Mouse (Mus musculus): ENCODE data around the gene Synpo2l. TPM values are rescaled to one million over a fixed set of nuclear protein-coding genes. Genes with fewer than 3 reads are reported as not detected.
A peak's percentile ranks its signal among the peaks of the same experiment; 100 is the strongest.

Synpo2l gene
- polyA plus RNA-seq, 1 experiment from 2014 or later = 0.41 TPM

- no peak overlapping the region for H3K4me3 ChIP-seq (replicated peaks)
- peaks cover 73% of the 10 kb centered on the region for H3K36me3 ChIP-seq
- no peaks in the 10 kb centered on the region for H3K27me3 ChIP-seq
- H3K4me2 ChIP-seq = no peak overlapping the region
- no peaks in the 10 kb centered on the region for H3K9me3 ChIP-seq (replicated peaks)
- H3K4me1 ChIP-seq (replicated peaks) = peaks cover 30% of the 10 kb centered on the region
- H3K27ac ChIP-seq = no peak overlapping the region
- 77% methylated on average over 4 of the region's 4 CpGs for WGBS (ENCODE audit: insufficient replicate concordance)
- DNase-seq (no peak), ATAC-seq (ENCODE audit: low read depth) (no peak)
- no peak overlapping the region for H3K9ac ChIP-seq
Observed at GRCm38 (mm10) chr14:20677906-20678305, 9.8 kb upstream of the Synpo2l start.

DNA sequence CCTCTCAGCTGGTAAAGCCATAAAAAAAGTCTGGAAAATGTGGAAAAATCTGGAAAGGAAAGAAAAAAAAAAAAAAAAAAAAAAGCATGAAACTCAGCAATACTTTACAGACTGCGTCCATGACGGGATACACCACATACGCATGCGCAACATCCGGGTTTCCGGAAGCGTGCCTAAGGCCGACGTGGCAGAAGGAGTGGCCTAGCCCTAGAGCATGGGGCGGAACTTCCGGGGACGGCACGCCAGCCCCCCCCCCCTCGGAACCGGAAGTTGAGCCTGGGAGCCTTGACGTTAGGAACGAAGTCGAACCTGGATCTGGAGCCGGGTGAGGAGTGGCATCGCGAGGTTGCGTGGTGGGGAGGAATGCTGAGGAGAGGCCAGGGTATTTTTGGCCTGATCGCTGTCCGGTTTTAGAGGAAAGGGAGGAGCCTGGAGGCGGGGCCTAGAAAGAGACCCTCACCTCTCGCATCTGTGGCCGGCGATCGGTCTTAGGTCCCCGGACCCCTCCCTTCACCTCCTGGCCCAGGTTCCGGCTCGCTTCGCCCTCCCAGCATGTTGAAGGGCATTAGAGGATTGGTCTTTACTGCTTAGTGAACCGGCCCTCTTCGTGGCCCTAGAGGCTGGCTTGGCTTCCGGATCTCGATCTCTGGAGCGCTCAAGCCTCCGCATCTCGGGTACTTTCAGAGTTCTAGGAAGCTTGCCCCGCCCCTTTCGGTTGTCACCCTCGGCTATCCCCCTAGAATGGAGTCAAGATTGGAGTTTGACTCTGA, 6.1 kb upstream of the Synpo2l start, which contains the start of gene Sec24c:
Gene Sec24c, plus strand, starts transcription at position 245 of the 770 bp plus-strand sequence.
- H3K4me1 ChIP-seq (replicated peaks) = peaks cover 25% of the 10 kb centered on the region
- peak within 1 kb of the TSS; percentile 90 for H3K4me2 ChIP-seq
- peak within 1 kb of the TSS; percentile 90 for H3K27ac ChIP-seq
- H3K9me3 ChIP-seq (replicated peaks) = no peaks in the 10 kb centered on the region
- H3K36me3 ChIP-seq = peaks cover 37% of the 10 kb centered on the region
- WGBS (ENCODE audit: insufficient replicate concordance) = under 1% methylated on average over 43 of the region's 43 CpGs
- H3K27me3 ChIP-seq = peaks cover 12% of the 10 kb centered on the region
- peak within 1 kb of the TSS; percentile 94 for H3K4me3 ChIP-seq (replicated peaks)
- peak; percentile 97 for DNase-seq
- ATAC-seq (ENCODE audit: low read depth) = peak; percentile 96
- H3K9ac ChIP-seq = peak within 1 kb of the TSS; percentile 86

- Histone ChIP-seq H3K4me3 (replicated peaks) (peak overlapping the region; percentile 94), H3K36me3 (peaks cover 31% of the 10 kb centered on the region), H3K4me2 (peak overlapping the region; percentile 70), H3K9ac (peak overlapping the region; percentile 53), H3K4me1 (replicated peaks) (peaks cover 25% of the 10 kb centered on the region), H3K27ac (peak overlapping the region; percentile 72), H3K9me3 (replicated peaks) (no peaks in the 10 kb centered on the region), H3K27me3 (peaks cover 17% of the 10 kb centered on the region)
- ATAC-seq (ENCODE audit: low read depth) = peak; percentile 71
- 10% methylated on average over 13 of the region's 13 CpGs for WGBS (ENCODE audit: insufficient replicate concordance)
- DNase-seq = no peak
Observed at GRCm38 (mm10) chr14:20673735-20674063, 5.5 kb upstream of the Synpo2l start.

- Histone ChIP-seq H3K9ac (no peak overlapping the region), H3K9me3 (replicated peaks) (no peaks in the 10 kb centered on the region), H3K27ac (peak overlapping the region; percentile 72), H3K4me3 (replicated peaks) (no peak overlapping the region), H3K4me1 (replicated peaks) (peaks cover 25% of the 10 kb centered on the region), H3K27me3 (peaks cover 24% of the 10 kb centered on the region), H3K36me3 (peaks cover 24% of the 10 kb centered on the region), H3K4me2 (no peak overlapping the region)
- ATAC-seq (ENCODE audit: low read depth) (no peak), DNase-seq (peak; percentile 38)
- WGBS (ENCODE audit: insufficient replicate concordance) = 86% methylated on average over 2 of the region's 2 CpGs
Observed at GRCm38 (mm10) chr14:20672990-20673389, 4.8 kb upstream of the Synpo2l start.

GRCm38 (mm10) chr14:20667469-20667868, 685 bp downstream of the Synpo2l start:
- no peak for DNase-seq
- no peak overlapping the region for H3K4me3 ChIP-seq (replicated peaks)
- ATAC-seq (ENCODE audit: low read depth) = no peak
- no peak overlapping the region for H3K4me2 ChIP-seq
- 67% methylated on average over 1 of the region's 1 CpGs for WGBS (ENCODE audit: insufficient replicate concordance)
- H3K9me3 ChIP-seq (replicated peaks) = no peaks in the 10 kb centered on the region
- H3K4me1 ChIP-seq (replicated peaks) = peaks cover 5% of the 10 kb centered on the region; the same call in 1 of the 2 replicates
- H3K27me3 ChIP-seq = peaks cover 73% of the 10 kb centered on the region
- H3K27ac ChIP-seq = no peak overlapping the region
- no peak overlapping the region for H3K9ac ChIP-seq
- H3K36me3 ChIP-seq = no peaks in the 10 kb centered on the region

- H3K27ac ChIP-seq = no peak overlapping the region
- no peak overlapping the region for H3K4me3 ChIP-seq (replicated peaks)
- ATAC-seq (ENCODE audit: low read depth) = no peak
- WGBS (ENCODE audit: insufficient replicate concordance) = 30% methylated on average over 3 of the region's 3 CpGs
- H3K4me1 ChIP-seq (replicated peaks) = peaks cover 16% of the 10 kb centered on the region
- no peak overlapping the region for H3K4me2 ChIP-seq
- H3K27me3 ChIP-seq = peaks cover 77% of the 10 kb centered on the region
- H3K9me3 ChIP-seq (replicated peaks) = no peaks in the 10 kb centered on the region
- no peak for DNase-seq
- H3K36me3 ChIP-seq = no peaks in the 10 kb centered on the region
- no peak overlapping the region for H3K9ac ChIP-seq
Observed at GRCm38 (mm10) chr14:20664436-20664835, 3.7 kb downstream of the Synpo2l start.

DNA sequence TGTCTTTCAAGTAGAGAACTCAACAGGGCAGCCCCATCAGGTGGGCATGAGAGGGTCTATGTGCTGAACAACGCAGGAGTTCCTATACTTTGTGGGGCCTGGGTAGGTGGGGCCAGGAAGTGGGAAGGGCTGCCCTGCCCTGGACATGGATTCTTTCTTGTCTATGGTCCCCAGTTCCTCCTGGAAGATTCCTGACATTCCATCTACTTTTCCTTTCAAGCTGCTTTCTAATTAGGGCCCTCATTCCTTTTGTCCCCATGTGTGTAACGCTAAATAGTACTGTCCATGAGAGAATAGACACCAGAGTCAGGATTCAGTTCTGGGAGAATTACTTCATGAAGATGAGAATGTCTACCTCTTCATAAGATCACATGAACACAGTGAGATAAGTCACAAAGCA, 4.6 kb downstream of the Synpo2l start:
- Histone ChIP-seq H3K4me2 (no peak overlapping the region), H3K36me3 (no peaks in the 10 kb centered on the region), H3K27me3 (peaks cover 70% of the 10 kb centered on the region), H3K27ac (no peak overlapping the region), H3K9me3 (replicated peaks) (no peaks in the 10 kb centered on the region), H3K4me3 (replicated peaks) (no peak overlapping the region), H3K4me1 (replicated peaks) (peaks cover 16% of the 10 kb centered on the region), H3K9ac (no peak overlapping the region)
- WGBS (ENCODE audit: insufficient replicate concordance) = 50% methylated on average over 2 of the region's 2 CpGs
- ATAC-seq (ENCODE audit: low read depth) = no peak
- DNase-seq = no peak

GRCm38 (mm10) chr14:20662740-20663139, 5.4 kb downstream of the Synpo2l start:
- no peak for DNase-seq

GRCm38 (mm10) chr14:20661661-20662331, 6.4 kb downstream of the Synpo2l start:
- Histone ChIP-seq H3K27ac (peak overlapping the region; percentile 47), H3K9me3 (replicated peaks) (no peaks in the 10 kb centered on the region), H3K27me3 (peaks cover 55% of the 10 kb centered on the region), H3K36me3 (no peaks in the 10 kb centered on the region), H3K4me3 (replicated peaks) (peak overlapping the region; percentile 65), H3K4me1 (replicated peaks) (peaks cover 19% of the 10 kb centered on the region), H3K9ac (peak overlapping the region; percentile 67), H3K4me2 (peak overlapping the region; percentile 86)
- WGBS (ENCODE audit: insufficient replicate concordance) = 17% methylated on average over 18 of the region's 19 CpGs
- ATAC-seq (ENCODE audit: low read depth) (peak; percentile 18; the same call in 1 of the 2 replicates), DNase-seq (no peak)

More at GRCm38 (mm10) chr14:20662740-20663139, 5.4 kb downstream of the Synpo2l start:
- H3K27ac ChIP-seq = no peak overlapping the region
- H3K9ac ChIP-seq = no peak overlapping the region
- peaks cover 19% of the 10 kb centered on the region for H3K4me1 ChIP-seq (replicated peaks)
- H3K4me2 ChIP-seq = no peak overlapping the region
- H3K36me3 ChIP-seq = no peaks in the 10 kb centered on the region
- ATAC-seq (ENCODE audit: low read depth) = no peak
- no peak overlapping the region for H3K4me3 ChIP-seq (replicated peaks)
- no peaks in the 10 kb centered on the region for H3K9me3 ChIP-seq (replicated peaks)
- H3K27me3 ChIP-seq = peaks cover 62% of the 10 kb centered on the region
- WGBS (ENCODE audit: insufficient replicate concordance) = 71% methylated on average over 3 of the region's 3 CpGs

GRCm38 (mm10) chr14:20660827-20661660, 7.1 kb downstream of the Synpo2l start:
- H3K4me2 ChIP-seq = peak overlapping the region; percentile 86
- ATAC-seq (ENCODE audit: low read depth) (peak; percentile 84), DNase-seq (peak; percentile 89)
- H3K9me3 ChIP-seq (replicated peaks) = no peaks in the 10 kb centered on the region
- 2% methylated on average over 52 of the region's 52 CpGs for WGBS (ENCODE audit: insufficient replicate concordance)
- peaks cover 47% of the 10 kb centered on the region for H3K27me3 ChIP-seq
- H3K36me3 ChIP-seq = no peaks in the 10 kb centered on the region
- peak overlapping the region; percentile 65 for H3K4me3 ChIP-seq (replicated peaks)
- H3K27ac ChIP-seq = peak overlapping the region; percentile 47
- H3K4me1 ChIP-seq (replicated peaks) = peaks cover 19% of the 10 kb centered on the region
- H3K9ac ChIP-seq = peak overlapping the region; percentile 75

- ATAC-seq (ENCODE audit: low read depth) = no peak
- peaks cover 37% of the 10 kb centered on the region for H3K27me3 ChIP-seq
- DNase-seq = no peak
- H3K4me3 ChIP-seq (replicated peaks) = no peak overlapping the region
- H3K36me3 ChIP-seq = no peaks in the 10 kb centered on the region
- 94% methylated on average over 7 of the region's 7 CpGs for WGBS (ENCODE audit: insufficient replicate concordance)
- peaks cover 19% of the 10 kb centered on the region for H3K4me1 ChIP-seq (replicated peaks)
- no peaks in the 10 kb centered on the region for H3K9me3 ChIP-seq (replicated peaks)
- no peak overlapping the region for H3K9ac ChIP-seq
- no peak overlapping the region for H3K4me2 ChIP-seq
- no peak overlapping the region for H3K27ac ChIP-seq
Observed at GRCm38 (mm10) chr14:20659687-20660086, 8.5 kb downstream of the Synpo2l start.
